Mouse (Mus musculus): Measurements from ENCODE around the gene Frs2.
A peak's percentile ranks its signal among the peaks of the same experiment; 100 is the strongest.

Frs2 gene

GRCm38 (mm10) chr10:117103854-117104598 is 44.3 kb downstream of the Frs2 start:
- no peak for DNase-seq (ENCODE audit: low spot score)

- DNase-seq (ENCODE audit: low spot score), result no peak
Measured at GRCm38 (mm10) chr10:117100175-117100574, 48.2 kb downstream of the Frs2 start.

- DNase-seq (ENCODE audit: low spot score), result no peak
Measured at GRCm38 (mm10) chr10:117097116-117097698, 51.1 kb downstream of the Frs2 start.

GRCm38 (mm10) chr10:117096096-117096495 is 52.2 kb downstream of the Frs2 start:
- DNase-seq (ENCODE audit: low spot score), result no peak

GRCm38 (mm10) chr10:117094504-117095329 is 53.6 kb downstream of the Frs2 start:
- no peak for DNase-seq (ENCODE audit: low spot score)

GRCm38 (mm10) chr10:117089628-117090027 is 58.7 kb downstream of the Frs2 start:
- DNase-seq (ENCODE audit: low spot score), result no peak

- DNase-seq (ENCODE audit: low spot score), result no peak
Measured at GRCm38 (mm10) chr10:117081914-117082359, 66.4 kb downstream of the Frs2 start.

- no peak for DNase-seq (ENCODE audit: low spot score)
Measured at GRCm38 (mm10) chr10:117081326-117081725, 67.0 kb downstream of the Frs2 start.

GRCm38 (mm10) chr10:117078284-117078683 is 70.0 kb downstream of the Frs2 start:
- DNase-seq (ENCODE audit: low spot score), result no peak

- DNase-seq (ENCODE audit: low spot score), result no peak
Measured at GRCm38 (mm10) chr10:117073176-117073575, 75.2 kb downstream of the Frs2 start.

GRCm38 (mm10) chr10:117072191-117072888 is 76.0 kb downstream of the Frs2 start:
- no peak for DNase-seq (ENCODE audit: low spot score)

- no peak for DNase-seq (ENCODE audit: low spot score)
Measured at GRCm38 (mm10) chr10:117069109-117069508, 79.2 kb downstream of the Frs2 start.

GRCm38 (mm10) chr10:117064076-117064475 is 84.3 kb downstream of the Frs2 start:
- no peak for DNase-seq (ENCODE audit: low spot score)

GRCm38 (mm10) chr10:117063254-117064021 is 84.9 kb downstream of the Frs2 start, which contains the start of gene Cct2:
Cct2 (minus strand) TSS chr10:117063814.
- peak; percentile 83 for DNase-seq (ENCODE audit: low spot score)

GRCm38 (mm10) chr10:117062894-117063253 is 85.5 kb downstream of the Frs2 start:
- DNase-seq (ENCODE audit: low spot score), result no peak

GRCm38 (mm10) chr10:117055668-117056067 is 92.7 kb downstream of the Frs2 start:
- no peak for DNase-seq (ENCODE audit: low spot score)

- no peak for DNase-seq (ENCODE audit: low spot score)
Measured at GRCm38 (mm10) chr10:117049961-117050597, 98.3 kb downstream of the Frs2 start.

GRCm38 (mm10) chr10:117049253-117049652 is 99.1 kb downstream of the Frs2 start:
- DNase-seq (ENCODE audit: low spot score), result no peak

GRCm38 (mm10) chr10:117045175-117046056 is 102.9 kb downstream of the Frs2 start, which contains the start of gene Lrrc10:
Lrrc10 (plus strand) TSS chr10:117045341.
- no peak for DNase-seq (ENCODE audit: low spot score)
